Mouse (Mus musculus) spleen, adult 2 months (tissue): ENCODE results near the gene Sh3bgrl3. TPM values are rescaled to one million over a fixed set of nuclear protein-coding genes. Genes with fewer than 3 reads are reported as not detected.

ENCODE experiments used
- DNase-seq, 2 experiments: peaks; one replicate each; pipeline versions ENCODE4 v3.0.0 to v3.0.0-alpha.2; 2012 to 2021; ENCODE audit warnings: low spot score in 2 of 2, low read depth in 1 of 2
- H3K27ac ChIP-seq: fragments of 200-500 bp; 2 replicates; pipeline ENCODE4 v1.5.1; 2012; ENCODE audit warnings: low read length, inconsistent platforms; ENCODE audit not compliant: insufficient read depth
- H3K27me3 ChIP-seq: fragments of 200-500 bp; 2 replicates; pipeline ENCODE4 v1.6.1; 2012; ENCODE audit warnings: mild to moderate bottlenecking, moderate library complexity, low read length, inconsistent platforms; ENCODE audit not compliant: control insufficient read depth, insufficient read depth
- H3K36me3 ChIP-seq: fragments of 200-500 bp; 2 replicates; pipeline ENCODE4 v1.6.1; 2012; ENCODE audit warnings: mild to moderate bottlenecking, low read length, inconsistent platforms; ENCODE audit not compliant: control insufficient read depth, insufficient read depth
- H3K4me1 ChIP-seq: fragments of 200-500 bp; 2 replicates; pipeline ENCODE4 v1.6.1; 2011; ENCODE audit warnings: inconsistent platforms; ENCODE audit not compliant: control insufficient read depth, insufficient read depth, insufficient read length
- H3K4me3 ChIP-seq: fragments of 200-500 bp; 2 replicates; pipeline ENCODE4 v1.5.1; 2011; ENCODE audit warnings: mild to moderate bottlenecking, inconsistent platforms; ENCODE audit not compliant: insufficient read depth, insufficient read length; ENCODE audit errors: extremely low read depth
- CTCF ChIP-seq: fragments of 200-500 bp; IDR thresholded peaks from 2 replicates; pipeline ENCODE4 v1.5.1; 2011; ENCODE audit warnings: mild to moderate bottlenecking, inconsistent platforms; ENCODE audit not compliant: insufficient read depth, insufficient read length, insufficient replicate concordance; ENCODE audit errors: extremely low read depth
- POLR2A ChIP-seq: fragments of 200-500 bp; IDR thresholded peaks from 2 replicates; pipeline ENCODE4 v1.6.1; 2011; ENCODE audit warnings: low read depth, low read length, inconsistent platforms
- WGBS: fragments of 180-500 bp; shearing (Covaris S2); methylation state at CpG from one replicate; pipeline ENCODE4 v1.1.7; 2018; 5-methylcytosine and 5-hydroxymethylcytosine counted together
- polyA plus RNA-seq: library from polyadenylated mRNA; depleted of rRNA; stranded (reverse); fragments of >200 nt; gene quantifications from 2 replicates; pipeline ENCODE4 v1.2.3, GENCODE M21; 2012

Gene Sh3bgrl3
- polyA plus RNA-seq, 1 experiment = 1,465 TPM

DNA sequence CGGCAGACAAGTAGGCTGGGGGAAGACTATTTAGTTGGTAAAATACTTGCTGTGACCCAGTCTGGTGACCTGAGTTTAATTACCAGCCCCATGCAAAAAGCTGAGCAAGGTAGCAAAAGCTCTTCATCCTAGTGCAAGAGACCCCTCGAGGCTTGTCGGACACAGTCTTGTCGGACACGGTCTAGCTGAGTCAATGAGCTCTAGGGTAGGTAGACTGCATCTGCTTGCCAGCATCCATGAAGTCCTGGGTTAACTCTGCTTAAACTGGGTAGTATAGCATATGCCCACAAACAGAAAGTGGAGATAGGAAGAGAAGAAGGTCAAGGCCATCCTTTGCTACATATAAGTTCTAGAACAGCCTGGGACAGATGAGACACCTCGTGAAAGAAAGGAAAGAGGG lies 30.2 kb upstream of the Sh3bgrl3 start:
- TF ChIP-seq CTCF (no peak), POLR2A (no peak)
- Histone ChIP-seq H3K4me3 (no peak overlapping the region), H3K36me3 (no peaks in the 10 kb centered on the region; the same call in 1 of the 2 replicates), H3K27me3 (no peaks in the 10 kb centered on the region), H3K27ac (peak overlapping the region; percentile 94), H3K4me1 (peaks cover 12% of the 10 kb centered on the region)
- DNase-seq = no peak
- 70% methylated on average over 6 of the region's 6 CpGs for WGBS

- no peak for TF ChIP-seq CTCF
- TF ChIP-seq POLR2A = no peak
- H3K4me1 ChIP-seq = peaks cover 12% of the 10 kb centered on the region
- peak overlapping the region; percentile 3; the same call in 1 of the 2 replicates for H3K27ac ChIP-seq
- no peak for DNase-seq
- no peak overlapping the region for H3K4me3 ChIP-seq
- WGBS = 91% methylated on average over 2 of the region's 2 CpGs
- H3K27me3 ChIP-seq = no peaks in the 10 kb centered on the region
- H3K36me3 ChIP-seq = no peaks in the 10 kb centered on the region
These were observed 29.0 kb upstream of the Sh3bgrl3 start for GRCm38 (mm10) chr4:134157558-134157957.

DNA sequence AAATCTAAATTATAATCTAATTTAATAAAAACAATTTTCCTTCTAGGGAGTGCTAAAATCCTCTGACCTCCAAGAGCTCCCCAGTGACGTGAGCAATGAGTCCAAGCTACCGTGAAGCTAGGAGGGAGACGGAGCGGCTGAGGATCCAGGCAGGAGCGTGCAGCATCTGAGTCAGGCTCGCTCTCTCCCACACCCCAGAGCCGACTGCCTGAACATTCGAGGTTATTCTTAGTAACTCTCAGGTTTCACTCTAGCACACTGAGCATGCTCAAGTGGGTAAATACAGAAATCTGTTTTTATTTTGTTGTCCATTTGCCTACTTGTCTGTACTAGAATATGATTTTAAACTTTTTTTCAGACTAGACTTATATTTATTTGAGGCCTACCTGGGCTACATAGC lies 28.2 kb upstream of the Sh3bgrl3 start:
- H3K36me3 ChIP-seq = peaks cover 2% of the 10 kb centered on the region
- peak overlapping the region; percentile 40; the same call in 1 of the 2 replicates for H3K27ac ChIP-seq
- peaks cover 12% of the 10 kb centered on the region for H3K4me1 ChIP-seq
- H3K27me3 ChIP-seq = no peaks in the 10 kb centered on the region
- 78% methylated on average over 8 of the region's 8 CpGs for WGBS
- TF ChIP-seq POLR2A = no peak
- TF ChIP-seq CTCF = no peak
- no peak overlapping the region for H3K4me3 ChIP-seq
- no peak for DNase-seq

- DNase-seq = no peak
These were observed 27.4 kb upstream of the Sh3bgrl3 start for GRCm38 (mm10) chr4:134155961-134156465.

GRCm38 (mm10) chr4:134155531-134155930 lies 26.9 kb upstream of the Sh3bgrl3 start:
- no peaks in the 10 kb centered on the region for H3K27me3 ChIP-seq
- WGBS = 92% methylated on average over 6 of the region's 6 CpGs
- peaks cover 12% of the 10 kb centered on the region for H3K4me1 ChIP-seq
- no peak overlapping the region for H3K27ac ChIP-seq
- no peak for DNase-seq
- TF ChIP-seq POLR2A (no peak), CTCF (no peak)
- no peak overlapping the region for H3K4me3 ChIP-seq
- peaks cover 2% of the 10 kb centered on the region for H3K36me3 ChIP-seq

More at GRCm38 (mm10) chr4:134155961-134156465, 27.4 kb upstream of the Sh3bgrl3 start:
- peaks cover 12% of the 10 kb centered on the region for H3K4me1 ChIP-seq
- H3K4me3 ChIP-seq = no peak overlapping the region
- no peaks in the 10 kb centered on the region for H3K27me3 ChIP-seq
- WGBS = 94% methylated on average over 10 of the region's 10 CpGs
- TF ChIP-seq CTCF (no peak), POLR2A (no peak)
- no peak overlapping the region for H3K27ac ChIP-seq
- peaks cover 2% of the 10 kb centered on the region for H3K36me3 ChIP-seq

DNA sequence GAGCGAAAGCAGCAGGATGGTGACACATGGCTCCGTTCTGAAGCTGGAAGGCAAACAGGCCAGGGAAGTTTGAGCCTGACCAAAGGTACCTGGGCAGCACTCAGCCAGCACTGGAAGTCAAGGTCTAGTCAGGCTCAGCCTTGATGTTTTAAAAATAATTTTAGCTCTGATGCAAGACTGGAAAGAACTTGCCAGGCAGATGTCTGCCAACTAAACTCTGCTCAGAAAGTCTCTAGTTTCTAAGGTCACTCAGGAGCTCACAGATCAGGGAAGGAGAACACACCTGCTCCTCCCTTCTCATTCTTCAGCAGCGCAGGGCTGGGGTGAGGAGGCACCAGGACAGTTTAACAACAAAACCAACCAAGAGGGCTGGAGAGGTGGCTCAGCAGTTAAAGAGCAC lies 25.8 kb upstream of the Sh3bgrl3 start:
- no peaks in the 10 kb centered on the region for H3K27me3 ChIP-seq
- H3K36me3 ChIP-seq = peaks cover 2% of the 10 kb centered on the region
- TF ChIP-seq CTCF (no peak), POLR2A (no peak)
- no peak overlapping the region for H3K27ac ChIP-seq
- H3K4me3 ChIP-seq = no peak overlapping the region
- 97% methylated on average over 3 of the region's 3 CpGs for WGBS
- peaks cover 12% of the 10 kb centered on the region for H3K4me1 ChIP-seq
- no peak for DNase-seq

GRCm38 (mm10) chr4:134153656-134154055 lies 25.1 kb upstream of the Sh3bgrl3 start:
- Histone ChIP-seq H3K4me3 (no peak overlapping the region), H3K36me3 (peaks cover 2% of the 10 kb centered on the region), H3K4me1 (peaks cover 8% of the 10 kb centered on the region), H3K27ac (no peak overlapping the region), H3K27me3 (no peaks in the 10 kb centered on the region)
- TF ChIP-seq POLR2A (no peak), CTCF (no peak)
- no peak for DNase-seq
- 95% methylated on average over 3 of the region's 3 CpGs for WGBS

DNA sequence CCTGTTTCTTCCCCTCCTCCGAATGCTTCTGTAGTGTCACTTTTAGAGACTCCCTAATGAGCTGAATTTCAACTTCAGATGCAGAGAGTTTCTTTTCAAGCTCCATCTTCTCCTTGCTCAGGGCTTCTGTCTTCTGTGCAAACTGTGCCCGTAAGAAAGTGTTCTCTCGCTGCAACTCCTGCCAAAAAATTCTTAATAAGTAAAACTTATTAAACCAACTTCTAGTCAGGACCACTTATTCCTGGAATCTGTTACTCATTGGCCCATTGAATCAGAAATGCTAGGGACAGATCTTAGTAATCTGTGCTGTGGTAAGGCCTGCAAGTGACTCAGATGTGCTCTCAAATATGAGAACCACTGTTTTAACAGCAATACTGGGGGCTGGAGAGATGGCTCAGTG lies 23.5 kb upstream of the Sh3bgrl3 start:
- Histone ChIP-seq H3K4me3 (no peak overlapping the region), H3K27ac (no peak overlapping the region), H3K36me3 (peaks cover 6% of the 10 kb centered on the region), H3K4me1 (peaks cover 3% of the 10 kb centered on the region; the same call in 1 of the 2 replicates), H3K27me3 (no peaks in the 10 kb centered on the region)
- no peak for DNase-seq
- WGBS = 79% methylated on average over 3 of the region's 3 CpGs
- no peak for TF ChIP-seq POLR2A
- TF ChIP-seq CTCF = no peak
